Mouse (Mus musculus): ENCODE data around the gene Cd2. TPM values are rescaled to one million over a fixed set of nuclear protein-coding genes. Genes with fewer than 3 reads are reported as not detected.

Gene Cd2
- total RNA-seq, 2 experiments from 2014 or later: not detected

GRCm38 (mm10) chr3:101290036-101290435 lies 2.3 kb upstream of the Cd2 start:
- Histone ChIP-seq H3K27ac (no peak overlapping the region), H3K4me3 (no peak overlapping the region)
- intact Hi-C loops (cut with DNase I): no loop called here
- DNase-seq: no peak
- TF ChIP-seq CTCF (IDR thresholded peaks at IDR 0.05): no peak

- Histone ChIP-seq H3K27ac (no peak overlapping the region), H3K4me3 (no peak overlapping the region)
- intact Hi-C loops (cut with DNase I): no loop called here
- no peak for TF ChIP-seq CTCF (IDR thresholded peaks at IDR 0.05)
- DNase-seq: no peak
These were observed 1.7 kb upstream of the Cd2 start for GRCm38 (mm10) chr3:101289406-101289805.

DNA sequence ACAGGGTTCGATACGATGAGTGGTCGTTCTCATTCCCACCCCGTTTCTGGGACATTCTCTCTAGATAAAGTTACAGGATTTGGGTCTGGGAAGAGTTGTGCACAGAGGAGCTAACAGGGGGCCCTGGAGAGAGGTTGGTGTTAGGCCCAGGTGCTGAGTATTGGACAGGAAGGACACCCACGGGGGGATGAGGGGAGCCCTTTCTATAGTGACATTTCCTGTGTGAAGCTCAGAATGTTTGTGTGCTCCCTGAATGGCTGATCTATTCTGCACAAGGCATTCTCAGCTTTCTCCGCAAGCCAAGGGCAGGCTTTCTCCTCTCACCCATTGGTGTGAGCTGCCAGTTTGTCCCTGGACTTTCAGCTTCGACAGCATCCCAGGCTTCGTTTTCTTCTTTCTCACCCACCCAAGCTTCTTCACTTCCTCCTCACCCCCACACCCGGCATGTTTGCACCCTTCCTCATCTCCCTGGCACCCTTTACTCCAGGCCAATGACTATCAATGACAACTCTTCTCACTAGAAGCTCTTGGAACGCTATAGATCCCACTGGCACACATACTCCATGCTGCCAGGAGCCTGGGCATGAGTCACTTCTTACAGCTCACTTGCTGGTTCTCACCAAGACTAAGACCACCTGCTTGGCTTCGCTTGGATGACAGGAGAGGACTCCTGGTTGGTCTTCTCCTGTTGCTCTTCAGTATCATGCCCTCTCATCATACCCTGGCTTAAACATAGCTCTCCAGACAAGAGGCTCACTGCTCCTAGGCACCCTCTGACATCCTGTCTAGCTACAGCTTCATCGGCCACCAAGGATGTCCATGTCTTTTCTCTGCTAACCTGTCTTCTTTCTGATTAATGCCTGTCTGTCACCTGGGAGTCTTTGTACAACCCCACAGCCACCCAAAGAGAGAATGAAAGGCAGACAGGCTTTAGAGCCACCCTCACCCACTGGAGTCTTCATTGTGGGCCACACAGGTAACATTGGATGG lies 1.1 kb downstream of the Cd2 start:
- intact Hi-C loops (cut with DNase I): no loop called here
- TF ChIP-seq CTCF (IDR thresholded peaks at IDR 0.05): no peak
- no peak overlapping the region for H3K4me3 ChIP-seq
- DNase-seq: no peak
- H3K27ac ChIP-seq: no peak overlapping the region

DNA sequence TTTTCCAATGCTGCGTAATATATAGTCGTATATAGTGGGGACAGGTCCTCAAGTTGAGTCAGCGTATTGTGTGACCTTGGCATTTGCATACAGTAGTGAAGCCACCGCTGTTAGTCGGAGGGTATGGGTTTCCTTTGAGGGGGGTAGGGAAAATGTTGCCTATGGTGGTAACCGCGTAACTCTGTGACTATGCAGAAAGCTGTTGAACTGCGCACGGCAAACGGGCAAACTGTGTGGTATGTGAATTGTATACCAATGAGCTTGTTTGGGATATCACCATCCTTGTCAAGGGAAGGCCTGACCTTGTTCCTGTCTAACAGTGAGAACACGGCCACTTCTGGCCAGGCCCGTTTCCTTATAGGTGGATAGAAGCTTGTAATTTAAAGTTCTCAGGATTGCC lies 1.9 kb downstream of the Cd2 start:
- intact Hi-C loops (cut with DNase I): no loop called here
- H3K27ac ChIP-seq: no peak overlapping the region
- DNase-seq: no peak
- no peak for TF ChIP-seq CTCF (IDR thresholded peaks at IDR 0.05)
- no peak overlapping the region for H3K4me3 ChIP-seq

- no peak overlapping the region for H3K27ac ChIP-seq
- H3K4me3 ChIP-seq: no peak overlapping the region
- no peak for TF ChIP-seq CTCF (IDR thresholded peaks at IDR 0.05)
- intact Hi-C loops (cut with DNase I): no loop called here
- no peak for DNase-seq
These were observed 2.6 kb downstream of the Cd2 start for GRCm38 (mm10) chr3:101285021-101285615.

DNA sequence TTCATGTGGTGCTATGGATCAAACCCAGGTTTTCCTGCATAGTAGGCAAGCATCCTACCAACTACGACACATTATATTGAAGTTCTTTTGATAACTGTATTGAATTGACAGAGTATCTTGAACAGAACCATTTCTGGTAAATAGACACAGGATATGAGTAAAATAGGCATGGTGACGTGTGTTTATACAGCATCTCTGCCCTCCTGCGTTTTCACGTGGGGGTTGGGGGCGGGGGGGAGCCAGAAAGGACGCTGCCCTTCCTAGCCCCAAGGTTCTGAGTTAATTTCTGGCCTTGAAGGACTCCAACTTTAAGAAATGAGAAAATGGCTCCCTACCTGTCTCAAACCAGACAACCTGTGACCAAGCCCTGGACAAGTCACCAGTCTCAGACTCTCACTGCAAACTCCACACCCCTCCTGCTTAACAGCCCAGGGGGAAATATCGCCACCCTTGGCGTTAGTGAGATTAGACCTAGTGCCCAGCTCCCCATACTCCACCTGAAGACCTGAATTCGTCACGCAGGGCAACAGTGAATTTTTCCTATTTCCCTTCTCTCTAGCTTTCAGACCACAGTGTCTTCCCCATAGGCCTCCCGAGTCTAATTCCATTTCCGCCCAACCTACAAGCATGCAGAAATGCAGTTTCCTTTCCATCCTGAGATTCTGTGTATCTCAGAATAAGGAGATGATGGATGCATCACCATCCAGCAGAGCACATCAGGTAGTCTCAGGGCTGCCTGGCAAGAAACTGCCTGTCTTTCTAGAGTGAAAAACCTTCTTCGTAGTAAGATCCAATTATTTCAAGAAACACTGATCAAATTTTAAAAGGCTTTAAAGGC lies 3.7 kb downstream of the Cd2 start:
- Histone ChIP-seq H3K4me3 (no peak overlapping the region), H3K27ac (no peak overlapping the region)
- intact Hi-C loops (cut with DNase I): no loop called here
- DNase-seq: no peak
- no peak for TF ChIP-seq CTCF (IDR thresholded peaks at IDR 0.05)

DNA sequence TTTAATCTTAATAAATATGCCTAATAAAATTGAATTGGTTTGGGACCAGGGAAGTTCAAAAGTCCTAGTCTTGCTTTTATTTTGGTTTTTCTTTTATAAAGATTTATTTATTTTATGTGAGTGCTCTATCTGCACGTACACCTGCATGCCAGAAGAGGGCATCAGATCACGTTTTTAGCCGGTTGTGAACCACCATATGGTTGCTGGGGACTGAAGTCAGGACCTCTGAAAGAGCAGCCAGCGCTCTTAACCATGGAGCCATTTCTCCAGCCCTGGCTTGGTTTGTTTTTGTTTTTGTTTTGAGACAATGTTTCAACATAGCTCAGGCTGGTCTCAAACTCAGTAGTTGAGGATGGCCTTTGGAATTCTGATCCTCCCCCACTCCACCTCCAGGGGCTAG lies 4.3 kb downstream of the Cd2 start:
- Histone ChIP-seq H3K4me3 (no peak overlapping the region), H3K27ac (no peak overlapping the region)
- DNase-seq: no peak
- TF ChIP-seq CTCF (IDR thresholded peaks at IDR 0.05): no peak; the same call in 1 of the 2 replicates
- intact Hi-C loops (cut with DNase I): no loop called here

GRCm38 (mm10) chr3:101282556-101283180 lies 5.1 kb downstream of the Cd2 start:
- no peak for TF ChIP-seq CTCF (IDR thresholded peaks at IDR 0.05)
- no peak overlapping the region for H3K4me3 ChIP-seq
- no peak for DNase-seq
- intact Hi-C loops (cut with DNase I): no loop called here
- H3K27ac ChIP-seq: peak overlapping the region; percentile 20; the same call in 1 of the 2 replicates

DNA sequence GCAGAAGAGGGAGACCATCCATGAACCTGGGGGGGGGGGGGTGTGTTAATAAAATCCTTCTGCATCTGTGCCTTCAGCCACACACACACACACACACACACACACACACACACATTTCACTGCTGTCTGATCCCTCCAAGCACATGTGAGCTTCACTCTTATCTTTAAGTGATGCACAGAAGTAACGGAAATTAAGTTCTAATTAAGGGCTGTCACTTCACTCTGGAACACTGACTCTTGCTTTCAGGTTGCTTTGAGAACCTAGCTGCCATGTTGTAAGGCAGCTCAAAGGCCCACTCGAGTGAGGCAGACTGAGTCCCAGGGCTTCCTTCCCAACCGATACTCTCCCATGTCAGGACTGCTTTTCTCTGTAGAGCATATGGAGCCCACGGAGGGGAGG lies 5.9 kb downstream of the Cd2 start:
- no peak for TF ChIP-seq CTCF (IDR thresholded peaks at IDR 0.05)
- Histone ChIP-seq H3K4me3 (no peak overlapping the region), H3K27ac (peak overlapping the region; percentile 20; the same call in 1 of the 2 replicates)
- intact Hi-C loops (cut with DNase I): no loop called here
- DNase-seq: no peak

GRCm38 (mm10) chr3:101280348-101281311 lies 7.1 kb downstream of the Cd2 start:
- intact Hi-C loops (cut with DNase I): no loop called here
- peak overlapping the region; percentile 15; the same call in 1 of the 2 replicates for H3K4me3 ChIP-seq

DNA sequence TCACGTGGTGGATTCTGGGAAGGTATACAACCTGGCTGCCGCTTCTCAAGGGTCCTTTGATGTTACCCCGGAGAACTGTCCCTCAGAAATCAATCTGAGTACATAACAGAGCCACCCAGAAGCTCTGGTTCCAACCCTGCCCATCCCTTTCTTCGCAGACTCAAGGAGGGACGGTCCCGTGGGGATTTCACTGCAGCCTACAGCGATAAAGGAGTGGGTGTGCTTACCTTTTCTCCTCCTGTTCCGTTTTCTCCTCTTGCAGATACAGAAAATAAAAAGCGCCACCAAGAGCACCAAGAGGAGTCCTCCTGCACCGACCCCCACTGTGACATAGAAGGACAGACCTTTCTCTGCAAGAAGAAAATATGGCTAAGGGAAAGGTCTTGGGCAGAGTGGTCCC lies 8.2 kb downstream of the Cd2 start:
- TF ChIP-seq CTCF (IDR thresholded peaks at IDR 0.05): no peak
- DNase-seq: no peak
- Histone ChIP-seq H3K4me3 (no peak overlapping the region), H3K27ac (peak overlapping the region; percentile 83; the same call in 1 of the 2 replicates)
- intact Hi-C loops (cut with DNase I): no loop called here

More at GRCm38 (mm10) chr3:101280348-101281311, 7.1 kb downstream of the Cd2 start:
- no peak for TF ChIP-seq CTCF (IDR thresholded peaks at IDR 0.05)
- DNase-seq: peak; percentile 85
- H3K27ac ChIP-seq: peak overlapping the region; percentile 83

Measured in gastrocnemius, adult 2 months (tissue).